Mouse (Mus musculus) myocyte (in vitro differentiated cells): ENCODE results near the gene Pusl1. TPM values are rescaled to one million over a fixed set of nuclear protein-coding genes. Genes with fewer than 3 reads are reported as not detected.
A peak's percentile ranks its signal among the peaks of the same experiment; 100 is the strongest.

ENCODE experiments used
- H3K27me3 ChIP-seq: one replicate; pipeline ENCODE4 v1.6.1; 2011; ENCODE audit not compliant: control insufficient read depth, insufficient read depth, insufficient read length
- H3K36me3 ChIP-seq: one replicate; pipeline ENCODE4 v1.6.1; 2011; ENCODE audit not compliant: control insufficient read depth, insufficient read depth
- H3K4me2 ChIP-seq: one replicate; pipeline ENCODE4 v1.6.1; 2011; ENCODE audit warnings: low read depth, control low read depth
- H3K4me3 ChIP-seq: one replicate; pipeline ENCODE4 v1.5.1; 2011; ENCODE audit warnings: mild to moderate bottlenecking, control low read depth, moderate library complexity
- H3K79me2 ChIP-seq: one replicate; pipeline ENCODE4 v1.6.1; 2011; ENCODE audit not compliant: control insufficient read depth, insufficient read depth
- H3ac ChIP-seq: one replicate; pipeline ENCODE4 v1.6.1; 2011; ENCODE audit not compliant: control insufficient read depth, insufficient read length
- CEBPB ChIP-seq: IDR thresholded peaks from 2 replicates; pipeline ENCODE4 v1.6.1; 2011; ENCODE audit warnings: mild to moderate bottlenecking, moderate library complexity; ENCODE audit not compliant: poor library complexity, insufficient read depth, severe bottlenecking
- E2F4 ChIP-seq: IDR thresholded peaks from one replicate; pipeline ENCODE4 v1.6.1; 2011; ENCODE audit warnings: mild to moderate bottlenecking, control low read depth, moderate library complexity; ENCODE audit not compliant: insufficient read depth
- MAX ChIP-seq: IDR thresholded peaks from one replicate; pipeline ENCODE4 v1.6.1; 2011; ENCODE audit warnings: low read depth, mild to moderate bottlenecking, control low read depth
- MYOD1 ChIP-seq, 3 experiments: IDR thresholded peaks; one replicate each; pipeline ENCODE4 v1.6.1; 2011; ENCODE audit warnings: control low read depth in 2 of 3, low read depth in 2 of 3, mild to moderate bottlenecking in 2 of 3, moderate library complexity in 1 of 3; ENCODE audit not compliant: insufficient read length in 2 of 3, control insufficient read depth in 1 of 3
- MYOG ChIP-seq, 3 experiments: IDR thresholded peaks; one replicate each; pipeline ENCODE4 v1.6.1; 2011; ENCODE audit warnings: control low read depth in 2 of 3, low read depth in 2 of 3, mild to moderate bottlenecking in 2 of 3; ENCODE audit not compliant: insufficient read length in 2 of 3, control insufficient read depth in 1 of 3, insufficient read depth in 1 of 3
- POLR2A ChIP-seq: IDR thresholded peaks from one replicate; pipeline ENCODE4 v1.6.1; 2011; ENCODE audit warnings: low read depth, mild to moderate bottlenecking, control low read depth, moderate library complexity; ENCODE audit not compliant: insufficient read length
- POLR2AphosphoS2 ChIP-seq: IDR thresholded peaks from one replicate; pipeline ENCODE4 v1.6.1; 2011; ENCODE audit warnings: low read depth, control low read depth; ENCODE audit not compliant: insufficient read length
- REST ChIP-seq: IDR thresholded peaks from one replicate; pipeline ENCODE4 v1.6.1; 2011; ENCODE audit warnings: mild to moderate bottlenecking, control low read depth, moderate library complexity; ENCODE audit not compliant: insufficient read depth, insufficient read length
- SRF ChIP-seq: IDR thresholded peaks from one replicate; pipeline ENCODE4 v1.6.1; 2011; ENCODE audit warnings: low read depth; ENCODE audit not compliant: control insufficient read depth, insufficient read length
- TCF12 ChIP-seq: IDR thresholded peaks from one replicate; pipeline ENCODE4 v1.6.1; 2011; ENCODE audit warnings: mild to moderate bottlenecking, control low read depth; ENCODE audit not compliant: poor library complexity, insufficient read depth, severe bottlenecking
- TCF3 ChIP-seq: IDR thresholded peaks from one replicate; pipeline ENCODE4 v1.6.1; 2011; ENCODE audit warnings: low read depth, control low read depth; ENCODE audit not compliant: insufficient read length
- USF1 ChIP-seq: IDR thresholded peaks from one replicate; pipeline ENCODE4 v1.6.1; 2011; ENCODE audit warnings: low read depth, mild to moderate bottlenecking, control low read depth, moderate library complexity
- polyA plus RNA-seq: library from polyadenylated mRNA; unstranded; fragments of >200 nt; fragmentation: generic; extraction: Trizol; gene quantifications from one replicate; pipeline ENCODE4 v1.2.1, GENCODE M21; 2012; ENCODE audit warnings: missing spikeins

Gene Pusl1
- polyA plus RNA-seq, 1 experiment, result 19.1 TPM

DNA sequence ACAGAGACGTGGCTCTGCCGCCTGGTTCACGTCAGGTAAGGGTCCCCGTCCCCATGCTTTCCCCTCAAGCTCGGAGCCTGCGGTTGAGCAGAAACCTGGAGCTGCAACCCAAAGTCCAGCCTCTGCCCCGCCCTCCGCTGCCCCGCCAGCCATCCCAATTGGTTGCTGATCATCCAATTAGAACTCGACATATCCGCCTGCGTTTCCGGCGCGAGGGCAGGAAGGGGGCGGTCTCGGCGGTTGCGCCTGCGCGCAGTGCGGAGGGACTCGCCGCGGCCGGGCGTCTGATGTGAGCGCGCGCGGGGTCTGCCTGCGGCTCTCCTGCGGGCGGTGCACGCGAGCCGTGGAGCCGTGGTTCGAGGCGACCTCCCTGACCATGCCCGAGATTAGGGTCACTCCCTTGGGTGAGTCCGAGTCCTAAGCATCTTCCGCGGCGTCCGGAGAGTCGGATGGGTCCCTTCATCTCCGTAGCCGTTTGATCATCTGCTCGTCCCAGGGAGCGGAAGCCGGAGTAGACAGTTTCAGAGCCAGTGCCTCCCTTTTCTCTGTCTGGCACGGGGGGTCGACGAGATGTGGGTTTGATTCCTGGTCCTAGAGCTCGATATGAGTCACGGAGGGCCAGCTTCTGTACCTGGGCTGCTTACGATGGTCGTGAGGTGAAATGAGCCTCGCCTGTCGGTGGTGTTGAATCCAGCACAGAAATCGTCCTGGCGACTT lies 22.1 kb downstream of the Pusl1 start, which contains the start of the genes Cptp and Ints11:
Gene Cptp, minus strand, starts transcription at position 124 of the 717 bp plus-strand sequence.
Gene Ints11, plus strand, starts transcription at position 230 of the 717 bp plus-strand sequence.
- peaks cover 22% of the 10 kb centered on the region for H3K79me2 ChIP-seq
- peak within 1 kb of the TSS; percentile 75 for H3ac ChIP-seq
- H3K36me3 ChIP-seq, result peaks cover 6% of the 10 kb centered on the region
- H3K4me2 ChIP-seq, result peak within 1 kb of the TSS; percentile 95
- TF ChIP-seq TCF12 (no peak), E2F4 (peak; percentile 27), SRF (no peak), MYOG (IDR thresholded peaks at IDR 0.05; ENCODE audit: control insufficient read depth in 1 of 3, insufficient read depth in 1 of 3, insufficient read length in 2 of 3, low read depth in 2 of 3) (no peak), REST (no peak), MYOD1 (IDR thresholded peaks at IDR 0.05; ENCODE audit: control insufficient read depth in 1 of 3, insufficient read length in 2 of 3, low read depth in 2 of 3) (no peak), CEBPB (no peak), USF1 (no peak), POLR2A (peak; percentile 77), POLR2AphosphoS2 (peak; percentile 72), TCF3 (no peak), MAX (no peak)
- H3K27me3 ChIP-seq, result no peaks in the 10 kb centered on the region
- peak within 1 kb of the TSS; percentile 94 for H3K4me3 ChIP-seq

DNA sequence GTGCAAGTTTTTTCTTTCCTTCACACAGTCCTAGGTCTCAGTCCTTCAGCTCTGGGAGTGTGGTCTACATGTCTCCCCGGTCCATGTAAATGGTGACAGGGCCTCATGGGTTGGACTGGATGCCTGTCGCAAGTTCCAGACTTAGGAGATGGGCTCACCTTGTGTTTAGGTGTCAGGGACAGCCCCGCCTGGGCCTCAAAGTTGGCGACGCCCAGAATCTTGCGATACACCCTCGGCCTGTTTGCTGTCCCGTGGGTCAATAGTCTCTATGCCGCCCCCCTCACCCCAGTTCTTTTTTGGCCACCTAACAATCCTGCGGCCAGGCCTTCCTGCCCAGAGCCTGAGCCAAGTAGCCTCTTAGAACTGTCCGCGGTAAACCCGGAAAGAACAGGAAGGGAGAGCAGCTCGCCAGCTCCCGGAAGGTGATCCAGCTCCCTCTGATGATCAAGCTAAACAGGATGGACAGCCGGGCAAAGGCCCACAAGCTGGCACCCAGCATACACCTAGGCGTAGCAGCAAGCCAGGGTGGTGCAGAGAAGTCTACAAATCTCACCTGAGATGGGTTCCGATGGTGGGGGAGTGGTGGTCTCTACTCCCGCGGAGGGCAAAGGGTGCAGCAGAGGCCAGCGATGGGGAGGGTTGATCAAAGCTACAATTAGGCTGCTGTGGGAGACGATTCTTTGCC lies 22.8 kb downstream of the Pusl1 start:
- TF ChIP-seq USF1 (no peak), CEBPB (no peak), MYOG (IDR thresholded peaks at IDR 0.05; ENCODE audit: control insufficient read depth in 1 of 3, insufficient read depth in 1 of 3, insufficient read length in 2 of 3, low read depth in 2 of 3) (no peak), REST (no peak), MAX (no peak), SRF (no peak), TCF3 (no peak), E2F4 (no peak), MYOD1 (IDR thresholded peaks at IDR 0.05; ENCODE audit: control insufficient read depth in 1 of 3, insufficient read length in 2 of 3, low read depth in 2 of 3) (no peak), TCF12 (no peak), POLR2AphosphoS2 (no peak), POLR2A (no peak)
- Histone ChIP-seq H3K4me2 (peak overlapping the region; percentile 95), H3K27me3 (no peaks in the 10 kb centered on the region), H3K79me2 (peaks cover 22% of the 10 kb centered on the region), H3K36me3 (peaks cover 6% of the 10 kb centered on the region), H3K4me3 (peak overlapping the region; percentile 94), H3ac (peak overlapping the region; percentile 75)

DNA sequence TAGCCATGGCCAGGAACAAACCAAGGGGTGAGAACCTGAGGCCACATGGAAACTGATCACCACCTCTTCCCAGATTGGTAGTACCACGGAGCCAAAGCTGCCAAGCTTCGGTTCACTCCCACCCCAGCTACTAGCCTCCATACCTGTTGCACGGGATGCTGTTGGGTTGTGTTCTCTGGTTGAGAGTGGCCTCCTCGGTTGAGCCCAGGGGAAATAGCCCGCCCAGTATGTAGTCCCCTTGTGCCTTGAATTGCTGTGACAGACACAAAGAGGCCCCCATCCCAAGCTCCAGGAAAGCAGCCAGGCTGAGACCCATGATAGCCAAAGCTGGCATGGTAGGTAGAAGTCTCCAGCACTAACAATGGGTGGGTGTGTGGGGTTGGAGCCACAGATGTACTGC lies 28.6 kb downstream of the Pusl1 start, which contains the start of gene Tas1r3:
Gene Tas1r3, minus strand, starts transcription at position 362 of the 400 bp plus-strand sequence.
- Histone ChIP-seq H3K27me3 (no peaks in the 10 kb centered on the region), H3K79me2 (no peaks in the 10 kb centered on the region), H3K4me2 (no peak within 1 kb of the TSS), H3ac (no peak within 1 kb of the TSS), H3K4me3 (no peak within 1 kb of the TSS), H3K36me3 (peaks cover 4% of the 10 kb centered on the region)
- TF ChIP-seq POLR2A, result no peak
- TF ChIP-seq POLR2AphosphoS2, result peak; percentile 8

DNA sequence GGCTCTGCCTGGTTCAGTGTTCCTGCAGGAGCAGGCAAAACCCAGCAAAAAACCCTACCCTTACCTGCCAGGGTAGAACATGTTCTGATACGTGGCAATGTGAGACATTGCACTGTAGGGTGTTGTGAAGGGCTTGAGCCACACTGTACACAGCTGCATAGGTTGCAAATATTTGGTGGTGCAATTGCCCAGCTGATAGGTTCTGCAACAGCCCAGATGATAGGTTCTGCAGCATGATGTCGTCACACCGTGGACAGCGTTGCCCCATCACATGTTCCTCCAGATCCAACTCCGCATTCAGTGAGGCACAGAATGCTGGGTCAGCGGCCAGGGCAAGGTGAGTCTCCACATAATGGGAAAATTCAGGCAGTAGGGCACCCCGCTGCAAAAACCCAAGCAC lies 29.8 kb downstream of the Pusl1 start:
- no peak overlapping the region for H3ac ChIP-seq
- no peak for TF ChIP-seq MAX
- peak; percentile 33 for TF ChIP-seq POLR2A
- H3K36me3 ChIP-seq, result peaks cover 4% of the 10 kb centered on the region
- H3K27me3 ChIP-seq, result no peaks in the 10 kb centered on the region
- no peak overlapping the region for H3K4me3 ChIP-seq
- no peaks in the 10 kb centered on the region for H3K79me2 ChIP-seq
- H3K4me2 ChIP-seq, result no peak overlapping the region

DNA sequence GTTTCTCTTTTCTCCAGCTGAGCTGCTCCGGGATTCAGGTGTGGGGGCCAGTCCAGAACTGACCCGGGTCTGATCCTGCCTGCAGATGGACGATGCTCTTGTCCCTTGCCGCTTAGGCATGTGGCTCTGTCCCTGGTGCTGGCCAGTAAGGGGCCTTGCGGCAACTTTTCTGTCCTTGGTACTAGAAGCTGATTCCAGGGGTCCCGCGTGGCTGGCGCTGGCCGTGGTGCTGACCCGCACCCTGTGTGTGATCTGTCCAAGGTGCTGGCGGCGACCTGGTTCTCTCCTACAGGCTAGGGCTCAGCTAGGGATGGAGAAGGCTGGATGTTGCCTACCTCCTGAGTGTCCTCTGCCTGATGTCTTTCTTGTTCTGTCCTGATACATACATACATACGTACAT lies 32.3 kb downstream of the Pusl1 start:
- Histone ChIP-seq H3K79me2 (no peaks in the 10 kb centered on the region), H3K4me3 (no peak overlapping the region), H3K27me3 (no peaks in the 10 kb centered on the region), H3K4me2 (no peak overlapping the region), H3ac (no peak overlapping the region), H3K36me3 (peaks cover 4% of the 10 kb centered on the region)
- TF ChIP-seq CEBPB (no peak), TCF3 (no peak), POLR2AphosphoS2 (peak; percentile 18), USF1 (no peak), E2F4 (no peak), REST (peak; percentile 84), MYOD1 (IDR thresholded peaks at IDR 0.05; ENCODE audit: control insufficient read depth in 1 of 3, insufficient read length in 2 of 3, low read depth in 2 of 3) (no peak), TCF12 (no peak), MYOG (IDR thresholded peaks at IDR 0.05; ENCODE audit: control insufficient read depth in 1 of 3, insufficient read depth in 1 of 3, insufficient read length in 2 of 3, low read depth in 2 of 3) (peak in 1 of 3 experiments; percentile 6)
